Mouse (Mus musculus) yolk sac, embryonic 10.5 days (tissue): ENCODE data around the gene Cstad.

Source experiments
- DNase-seq: peaks from one replicate; pipeline ENCODE4 v3.0.0-alpha.2; 2017; ENCODE audit warnings: low spot score

Gene Cstad

DNA sequence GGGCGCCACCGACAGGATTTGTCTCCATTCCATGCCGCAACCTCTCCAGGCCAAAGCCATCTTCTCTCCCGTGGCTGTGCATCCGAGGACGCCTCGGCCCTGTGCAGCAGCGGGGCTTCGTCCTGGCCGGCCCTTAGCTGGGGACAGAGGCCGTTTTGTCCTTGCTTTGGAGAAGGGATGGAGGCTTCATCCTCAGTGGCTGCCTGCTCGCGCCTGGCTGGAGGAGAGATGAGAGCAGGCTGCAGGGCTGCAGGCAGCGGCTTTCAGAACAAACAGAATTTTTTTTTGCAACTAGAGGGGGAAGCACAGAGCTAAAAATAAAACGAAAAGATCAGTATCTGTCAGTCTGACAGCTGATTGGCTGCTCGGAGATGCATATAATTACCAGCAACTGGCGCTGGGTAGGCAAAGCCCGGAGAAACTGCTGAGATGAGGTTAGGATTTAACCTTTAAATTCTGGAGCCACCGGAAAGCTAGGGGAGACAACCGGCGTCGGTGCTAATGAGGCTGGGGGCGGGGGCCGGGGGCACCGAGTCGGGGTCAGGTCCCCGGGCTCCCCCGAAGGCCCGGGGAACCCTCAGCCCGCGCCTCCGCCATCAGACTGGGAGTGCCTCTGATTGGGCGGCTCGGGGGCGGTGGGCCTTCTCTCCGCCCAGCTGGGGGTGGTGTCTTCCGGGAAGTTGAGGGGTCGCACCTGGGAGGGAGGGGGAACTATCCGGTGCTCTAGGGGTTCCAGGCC lies at the start of gene Cstad:
TSS of gene Cstad (plus strand) at position 400 of the 739 bp plus-strand sequence.
- DNase-seq, result peak; percentile 85

DNA sequence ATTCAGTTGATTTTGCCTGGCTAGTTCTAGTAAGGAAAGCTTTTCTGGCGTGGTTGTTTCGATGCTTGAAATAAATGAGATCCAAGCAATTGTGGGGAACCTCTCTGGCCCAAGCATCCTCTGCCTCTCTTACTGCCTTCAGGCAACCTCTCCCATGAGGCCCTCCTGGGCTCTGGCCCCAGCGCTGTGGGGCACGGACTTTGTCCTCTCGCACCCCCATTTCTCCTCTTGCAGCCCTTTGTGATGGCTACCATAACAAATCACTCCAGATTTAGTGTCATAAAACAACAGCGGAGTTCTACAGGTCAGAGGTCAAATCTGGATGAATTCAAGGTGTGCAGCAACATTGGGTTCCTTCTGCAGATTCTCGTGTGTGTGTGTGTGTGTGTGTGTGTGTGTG lies 49.1 kb upstream of the Cstad start:
- no peak for DNase-seq

DNA sequence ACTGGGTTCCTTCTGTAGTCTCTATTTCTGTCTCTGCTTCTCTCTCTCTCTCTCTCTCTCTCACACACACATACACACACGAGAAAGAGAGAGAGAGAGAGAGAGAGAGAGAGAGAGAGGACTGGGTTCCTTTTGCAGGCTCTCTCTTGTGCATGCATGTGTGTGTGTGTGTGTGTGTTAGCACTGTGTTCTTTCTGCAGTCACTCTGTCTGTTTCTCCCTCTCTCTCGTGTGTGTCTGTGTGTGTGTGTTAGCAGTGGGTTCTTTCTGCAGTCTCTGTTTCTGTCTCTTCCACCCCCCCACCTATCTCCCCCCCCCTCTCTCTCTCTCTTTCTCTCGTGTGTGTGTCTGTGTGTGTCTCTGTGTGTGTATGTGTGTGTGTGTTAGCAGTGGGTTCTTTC lies 48.6 kb upstream of the Cstad start:
- no peak for DNase-seq

- DNase-seq, result peak; percentile 33
These were observed 47.2 kb upstream of the Cstad start for GRCm38 (mm10) chr2:30547455-30548217.

GRCm38 (mm10) chr2:30551579-30551978 lies 43.3 kb upstream of the Cstad start:
- DNase-seq, result no peak

DNA sequence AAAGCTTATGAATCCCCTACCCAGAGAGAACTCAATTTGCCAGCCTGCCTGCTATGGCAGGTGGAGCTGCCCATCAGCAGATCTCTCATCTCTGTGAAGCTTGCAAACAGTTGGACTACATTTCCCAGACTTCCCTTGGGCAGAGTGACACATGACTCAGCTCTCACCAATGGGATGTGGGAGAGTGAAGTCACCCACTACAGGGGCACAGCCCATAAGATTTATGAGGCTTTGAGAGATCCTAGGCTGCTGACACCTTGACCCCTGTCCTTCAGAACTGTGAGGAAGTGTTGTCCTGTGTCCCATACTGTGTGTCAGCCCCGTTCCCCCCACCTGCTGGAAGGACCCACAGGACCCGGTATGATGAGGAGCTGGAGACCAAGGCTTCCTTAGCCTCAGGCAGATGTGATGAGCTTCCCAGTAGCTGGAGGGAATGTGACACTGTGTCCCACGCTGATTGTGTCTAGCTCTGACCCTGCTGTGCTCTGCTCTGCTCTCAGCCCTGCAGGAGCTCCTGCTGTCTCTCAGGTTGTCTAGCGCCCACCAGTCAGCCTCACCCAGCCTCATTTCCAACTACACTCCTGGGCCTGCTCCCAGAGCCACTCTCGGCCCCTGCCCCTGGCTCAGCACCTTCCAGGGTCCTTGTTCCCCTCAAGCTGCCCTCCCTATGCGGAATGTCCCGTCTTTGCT lies 40.8 kb upstream of the Cstad start:
- DNase-seq, result peak; percentile 42

DNA sequence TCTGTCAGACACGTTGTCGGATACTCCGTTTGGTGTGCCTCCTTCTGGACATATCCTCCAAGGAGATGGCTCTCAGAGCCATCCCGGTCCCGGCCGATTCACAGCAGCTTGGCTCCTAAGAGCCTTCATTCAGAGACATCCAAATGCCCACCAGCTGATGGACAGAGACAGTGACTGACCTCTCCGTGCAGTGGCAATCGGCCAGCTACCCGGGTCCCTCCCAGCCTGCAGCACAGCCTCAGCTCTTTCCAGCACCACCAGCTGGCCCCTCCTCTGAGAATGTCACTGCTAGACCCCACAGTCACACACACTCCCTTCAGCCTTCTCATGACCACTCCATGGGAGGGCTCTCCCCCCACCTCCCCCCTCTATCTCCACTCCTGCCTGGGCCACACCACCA lies 39.6 kb upstream of the Cstad start:
- DNase-seq, result no peak

DNA sequence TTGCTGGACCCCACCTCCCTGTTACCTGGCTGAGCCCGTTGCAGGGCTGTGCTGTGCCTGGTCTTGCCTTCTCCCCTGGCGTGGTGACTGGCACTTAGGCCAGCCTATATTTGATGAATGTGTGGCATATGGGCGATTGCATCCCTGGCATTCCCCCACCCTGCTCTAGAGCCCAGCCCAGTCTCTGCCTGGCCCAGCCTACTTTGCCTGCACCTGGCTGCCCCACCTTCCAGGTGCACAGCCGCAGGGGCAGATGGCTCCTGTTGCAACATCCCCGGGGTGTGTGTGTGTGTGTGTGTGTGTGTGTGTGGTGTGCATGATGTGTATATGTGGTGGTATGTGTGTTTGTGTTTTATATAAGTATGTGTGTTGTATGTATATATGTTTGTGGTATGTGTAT lies 38.3 kb upstream of the Cstad start:
- DNase-seq, result no peak

DNA sequence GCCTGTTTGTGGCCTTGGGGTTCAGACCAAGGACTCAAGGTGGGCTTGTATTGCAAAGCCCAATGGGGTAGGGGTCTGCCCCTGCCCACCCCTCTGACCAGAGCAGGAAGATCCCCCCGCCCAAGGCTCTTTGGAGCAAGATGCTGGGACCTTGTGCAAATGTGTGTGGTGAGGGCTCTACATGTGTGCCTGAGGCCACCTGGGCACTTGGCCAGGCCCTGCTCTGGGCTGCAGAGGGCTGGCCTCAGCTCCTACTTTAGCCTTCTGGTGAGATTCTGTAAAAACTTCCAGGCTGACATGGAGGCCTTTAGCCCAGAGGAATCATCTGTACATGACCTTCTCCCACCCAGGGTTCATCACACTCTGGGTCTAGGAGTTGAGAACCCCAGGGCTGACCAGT lies 35.3 kb upstream of the Cstad start:
- no peak for DNase-seq

DNA sequence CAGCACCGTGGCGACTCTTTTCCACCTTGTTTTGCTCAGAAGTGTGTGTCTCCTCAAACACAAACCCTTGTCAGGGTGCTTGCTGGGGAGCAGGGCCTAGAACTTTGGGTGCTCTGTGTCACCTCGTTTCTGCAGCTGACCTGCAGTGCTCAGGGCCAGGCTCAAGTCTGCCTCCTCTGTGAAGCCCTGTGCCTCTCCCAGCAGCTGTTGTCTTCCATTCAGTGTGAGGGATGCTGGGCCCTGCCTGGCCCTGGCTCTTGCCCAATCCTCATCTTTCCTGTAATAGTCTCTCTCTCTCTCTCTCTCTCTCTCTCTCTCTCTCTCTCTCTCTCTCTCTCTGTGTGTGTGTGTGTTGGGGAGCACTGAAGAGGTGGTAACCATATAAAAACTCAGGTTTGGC lies 32.3 kb upstream of the Cstad start:
- no peak for DNase-seq

- no peak for DNase-seq
These were observed 23.2 kb upstream of the Cstad start for GRCm38 (mm10) chr2:30571647-30572046.

GRCm38 (mm10) chr2:30573522-30573921 lies 21.3 kb upstream of the Cstad start:
- no peak for DNase-seq

DNA sequence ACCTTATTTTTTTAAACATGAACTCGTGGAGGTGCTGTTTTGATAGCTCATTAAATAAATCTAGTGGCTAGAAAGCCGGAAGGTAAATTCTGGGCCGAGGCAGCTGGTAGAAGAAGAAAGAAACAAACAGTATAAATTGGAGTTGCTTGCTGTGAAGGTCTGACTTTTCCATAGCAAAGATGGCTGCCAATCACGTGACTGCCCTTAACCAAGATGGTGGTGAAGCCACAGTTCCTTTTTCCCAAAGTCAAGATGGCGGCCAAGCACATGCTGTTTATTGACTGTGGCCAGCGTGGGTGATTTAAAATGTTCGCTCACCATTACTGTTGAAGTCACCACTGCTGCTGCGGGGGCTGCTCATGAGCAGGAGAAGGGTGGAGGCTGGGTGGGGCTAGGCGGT lies 17.8 kb upstream of the Cstad start:
- no peak for DNase-seq

- DNase-seq, result no peak
These were observed 16.8 kb upstream of the Cstad start for GRCm38 (mm10) chr2:30578006-30578405.

- no peak for DNase-seq
These were observed 7.7 kb upstream of the Cstad start for GRCm38 (mm10) chr2:30587161-30587560.

GRCm38 (mm10) chr2:30587671-30588070 lies 7.2 kb upstream of the Cstad start:
- DNase-seq, result no peak

- no peak for DNase-seq
These were observed 5.8 kb upstream of the Cstad start for GRCm38 (mm10) chr2:30588985-30589511.

GRCm38 (mm10) chr2:30589781-30590180 lies 5.1 kb upstream of the Cstad start:
- DNase-seq, result no peak

DNA sequence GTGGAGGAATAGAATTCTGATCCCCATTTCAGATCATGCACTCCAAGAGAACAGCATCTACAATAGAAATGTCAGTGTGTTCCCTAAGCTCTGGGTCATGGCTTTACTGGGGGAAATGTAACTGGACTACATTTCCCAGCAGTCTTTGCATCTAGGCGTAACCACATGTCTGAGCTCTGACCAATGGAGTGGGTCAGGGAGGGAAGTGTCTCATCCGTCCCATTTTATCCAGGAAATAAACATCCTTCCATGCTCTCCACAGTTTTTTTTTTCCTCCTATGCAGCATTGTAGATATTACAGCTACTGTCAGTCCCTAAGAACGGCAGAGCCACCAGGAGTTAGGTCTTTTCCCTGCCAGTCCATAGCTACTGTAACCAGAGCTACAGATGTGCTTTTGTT lies 3.9 kb upstream of the Cstad start:
- peak; percentile 62 for DNase-seq

DNA sequence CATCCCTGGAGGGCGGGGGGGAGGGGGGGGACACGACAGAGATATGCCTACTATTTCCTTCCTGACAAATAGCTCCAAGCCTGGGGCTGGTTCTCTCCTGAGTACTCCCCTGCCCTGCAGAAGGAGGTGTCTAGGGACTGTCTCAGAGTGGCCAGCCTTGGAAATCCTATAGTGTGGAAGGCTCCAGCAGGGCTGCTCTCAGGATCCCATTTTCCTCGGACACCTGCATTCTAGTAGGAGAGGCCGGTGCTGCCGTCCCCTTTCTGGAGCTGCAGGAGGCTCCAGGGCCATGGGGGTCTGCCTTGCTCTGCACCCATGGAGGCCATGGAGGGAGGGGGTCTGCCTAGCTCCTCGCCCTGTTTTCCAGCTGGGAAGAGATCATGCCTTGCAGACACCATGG lies 2.4 kb upstream of the Cstad start:
- no peak for DNase-seq

DNA sequence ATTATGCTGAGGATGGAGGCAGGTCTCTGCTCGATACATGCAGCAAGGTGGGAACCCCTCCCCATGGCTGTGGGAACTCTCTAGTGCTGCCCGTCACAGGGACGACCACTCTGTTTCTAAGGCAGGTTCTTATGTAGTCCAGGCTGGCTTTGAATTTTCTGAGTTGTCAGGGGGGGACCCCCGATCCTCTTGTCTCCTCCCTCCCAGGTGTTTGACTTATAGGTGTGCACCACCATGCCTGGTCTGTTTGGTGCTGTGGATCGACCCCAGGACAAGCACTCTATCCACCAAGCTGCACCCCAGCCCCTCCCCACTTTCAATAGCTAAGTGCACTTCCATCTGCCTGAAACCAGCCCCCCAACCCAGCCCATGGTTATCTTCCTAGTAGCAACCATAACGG lies 1.9 kb upstream of the Cstad start:
- no peak for DNase-seq

DNA sequence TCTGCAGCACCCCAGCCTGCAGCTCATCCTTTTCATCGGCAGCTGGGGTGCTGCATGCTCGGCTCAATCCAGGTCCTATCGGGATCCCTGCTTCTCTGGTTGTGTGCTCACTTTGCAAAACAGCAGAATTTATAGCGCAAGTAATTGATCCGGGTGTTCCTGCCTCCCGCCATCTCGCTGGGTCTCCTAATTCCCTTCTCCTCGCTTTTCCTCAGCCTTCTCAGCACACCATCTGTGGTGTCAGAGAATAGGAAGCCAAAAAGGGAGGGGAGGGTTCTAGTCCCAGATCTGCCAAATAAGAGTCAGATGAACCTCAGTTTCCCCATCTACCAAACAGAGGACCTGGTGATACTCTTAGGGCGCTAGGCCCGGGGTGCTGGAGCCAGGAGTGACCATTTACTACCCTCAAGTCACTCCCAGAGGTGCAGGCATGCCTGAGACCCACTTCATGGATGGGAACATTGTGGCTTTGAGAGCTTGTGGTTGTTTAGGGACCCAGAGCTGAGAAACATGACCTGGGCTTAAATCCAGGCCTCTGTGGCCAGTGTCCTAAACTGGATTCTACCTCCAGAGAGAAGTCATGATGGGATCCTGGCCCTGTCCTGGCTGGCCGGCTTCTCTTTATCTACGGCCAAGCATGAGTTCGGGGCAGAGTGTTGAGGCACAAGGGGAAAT lies 1.1 kb upstream of the Cstad start:
- DNase-seq, result no peak
